In the genomic region with DNA sequence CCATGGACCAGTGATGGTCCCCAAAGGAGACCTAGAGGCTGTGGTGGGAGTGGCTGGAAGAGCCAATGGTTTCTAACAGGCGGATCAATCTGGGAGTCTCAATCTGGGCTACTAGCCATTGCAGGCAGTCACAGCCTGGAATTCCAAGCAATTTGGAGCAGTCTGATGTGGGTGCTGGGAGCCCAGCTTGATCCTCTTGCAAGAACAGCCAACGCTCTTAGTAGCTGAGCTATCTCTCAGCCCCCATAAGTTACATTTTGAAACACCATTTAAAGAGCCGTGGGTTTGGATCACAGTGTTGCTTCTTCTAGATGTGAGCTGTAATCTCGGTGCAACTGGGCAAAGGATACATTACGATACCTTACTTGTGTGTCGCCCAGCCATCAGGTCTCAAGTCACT, we compare ENCODE assay signal across 19 mouse cellular contexts. TPM values are rescaled to one million over a fixed set of nuclear protein-coding genes. Genes with fewer than 3 reads are reported as not detected.
DNase-seq lines count a peak whose midpoint lies in the region; ATAC-seq lines count a peak whose summit lies in the region.
"Had no signal": no experiment of that assay in that cellular context is flagged by ENCODE, and none has a peak within 500 bp of the region (broad histone marks: within the 10 kb centered on the region; RNA-seq: fewer than 3 reads in every experiment).

No protein-coding gene starts in this region.

- H3K36me3 ChIP-seq in kidney, embryonic 14.5 days (ENCODE audit: control insufficient read depth, insufficient read depth, low read length), result no peaks in the 10 kb centered on the region
- H3K36me3 ChIP-seq: forebrain, embryonic 12.5 days; limb, embryonic 13.5 days; liver, embryonic 13.5 days; lung, embryonic 15.5 days had no signal

- no peaks in the 10 kb centered on the region for H3K4me1 ChIP-seq in kidney, embryonic 14.5 days (ENCODE audit: control insufficient read depth, insufficient read depth, low read length)
- H3K4me1 ChIP-seq: liver, embryonic 13.5 days; lung, embryonic 15.5 days had no signal

- H3K9me3 ChIP-seq in kidney, embryonic 14.5 days (ENCODE audit: control insufficient read depth, low read length), result no peaks in the 10 kb centered on the region
- H3K9me3 ChIP-seq: forebrain, embryonic 12.5 days; limb, embryonic 13.5 days; liver, embryonic 13.5 days; lung, embryonic 15.5 days had no signal

- 89% methylated on average over 6 of the region's 6 CpGs for WGBS in kidney, embryonic 14.5 days

- H3K27ac ChIP-seq in kidney, embryonic 14.5 days (ENCODE audit: low read depth, low read length), result no peak overlapping the region
- H3K27ac ChIP-seq: forebrain, embryonic 12.5 days; gastrocnemius, adult 2 months; limb, embryonic 13.5 days; liver, embryonic 13.5 days; lung, embryonic 15.5 days had no signal

- intact Hi-C loops in left cerebral cortex, postnatal 10 days (cut with DNase I), result no loop called here

- peak; percentile 96 for ATAC-seq in frontal cortex, adult (ENCODE audit: low TSS enrichment)
- no peak for ATAC-seq in kidney, embryonic 14.5 days (ENCODE audit: low FRiP score, low TSS enrichment)

- H3K9ac ChIP-seq in kidney, embryonic 14.5 days (ENCODE audit: low read depth, low read length), result no peak overlapping the region
- H3K9ac ChIP-seq: forebrain, embryonic 12.5 days; limb, embryonic 13.5 days; liver, embryonic 13.5 days; lung, embryonic 15.5 days had no signal

- H3K4me3 ChIP-seq in kidney, embryonic 14.5 days (ENCODE audit: low read length), result no peak overlapping the region
- H3K4me3 ChIP-seq: forebrain, embryonic 12.5 days; gastrocnemius, adult 2 months; limb, embryonic 13.5 days; liver, embryonic 13.5 days; lung, embryonic 15.5 days had no signal

- H3K4me2 ChIP-seq in kidney, embryonic 14.5 days (replicated peaks; ENCODE audit: low read depth, low read length), result no peak overlapping the region
- H3K4me2 ChIP-seq: forebrain, embryonic 12.5 days; heart, embryonic 11.5 days; limb, embryonic 13.5 days; liver, embryonic 13.5 days; lung, embryonic 15.5 days had no signal

- DNase-seq in frontal cortex, postnatal 10 days (ENCODE audit: low spot score in 2 of 2), result no peak
- peak; percentile 53 to 76 for DNase-seq in left cerebral cortex, adult 18-20 months (ENCODE audit: low spot score in 2 of 2)
- no peak for DNase-seq in left cerebral cortex, postnatal 10 days (ENCODE audit: extremely low spot score in 1 of 2, low spot score in 2 of 2)
- peak; percentile 41 to 44 for DNase-seq in layer of hippocampus, postnatal 36 days
- DNase-seq in right cerebral cortex, postnatal 36 days (ENCODE audit: low spot score in 2 of 2), result peak; percentile 58 to 77
- no peak for DNase-seq in natural killer cell, adult 2 months (ENCODE audit: low spot score in 2 of 2)
- DNase-seq: adrenal gland, adult 2 months; cerebellum, adult 9-10 months; gastrocnemius, adult 2 months; heart, postnatal 10 days; liver, embryonic 13.5 days; lung, postnatal 4 days; spleen, adult 18-20 months had no signal

- no peaks in the 10 kb centered on the region for H3K27me3 ChIP-seq in kidney, embryonic 14.5 days (ENCODE audit: control insufficient read depth, insufficient read depth, low read length)
- H3K27me3 ChIP-seq: liver, embryonic 13.5 days; lung, embryonic 15.5 days had no signal

RNA-seq across cellular contexts. Expression of a gene that starts 30.1 kb away (rescaled TPM):
- total RNA-seq in left cerebral cortex, adult 18-20 months (2021), result 10 to 100 TPM; 33.2 to 35.2 TPM
- total RNA-seq in left cerebral cortex, postnatal 10 days (2021), result 10 to 100 TPM; 31.3 to 32.5 TPM
- total RNA-seq in layer of hippocampus, postnatal 36 days (2021), result 10 to 100 TPM; 34.6 to 42.0 TPM
- polyA plus RNA-seq in kidney, embryonic 14.5 days (2014; fragmentation: Nextera tagmentation; extraction: Ambion mirVana), result 0.58 and 0.79 TPM in 2 replicates

RNA-seq across cellular contexts. Expression of a gene that starts 55.1 kb away (rescaled TPM):
- 10 to 100 TPM; 13.0 to 18.8 TPM for total RNA-seq in left cerebral cortex, adult 18-20 months (2021)
- total RNA-seq in left cerebral cortex, postnatal 10 days (2021), result 10 to 100 TPM; 18.0 to 23.5 TPM
- total RNA-seq in layer of hippocampus, postnatal 36 days (2021), result 10 to 100 TPM; 18.8 to 19.7 TPM
- 97.1 and 111 TPM in 2 replicates for polyA plus RNA-seq in kidney, embryonic 14.5 days (2014; fragmentation: Nextera tagmentation; extraction: Ambion mirVana)

Comparison
In these comparisons a context has a peak if more than half of its experiments do, and no peak if none do; other contexts are left out.
1. DNase-seq: peak in left cerebral cortex, adult 18-20 months (2 of 2), layer of hippocampus, postnatal 36 days (2 of 2) and right cerebral cortex, postnatal 36 days (2 of 2); none in frontal cortex, postnatal 10 days (0 of 2), left cerebral cortex, postnatal 10 days (0 of 2) and natural killer cell, adult 2 months (0 of 2).